Mouse (Mus musculus): ENCODE results near the gene Mmp11.
A peak's percentile ranks its signal among the peaks of the same experiment; 100 is the strongest.

Mmp11 gene

GRCm38 (mm10) chr10:75937851-75938643 is 1.8 kb upstream of the Mmp11 start:
- DNase-seq (ENCODE audit: low read depth, low spot score): peak; percentile 61

GRCm38 (mm10) chr10:75936909-75937667 is 792 bp upstream of the Mmp11 start:
- no peak for DNase-seq (ENCODE audit: low read depth, low spot score)

GRCm38 (mm10) chr10:75934991-75935390 is 1.3 kb downstream of the Mmp11 start:
- no peak for DNase-seq (ENCODE audit: low read depth, low spot score)

GRCm38 (mm10) chr10:75932891-75933290 is 3.4 kb downstream of the Mmp11 start, which contains the start of gene Chchd10:
Gene Chchd10 (plus strand): TSS chr10:75933130.
- no peak for DNase-seq (ENCODE audit: low read depth, low spot score)

- peak; percentile 58 for DNase-seq (ENCODE audit: low read depth, low spot score)
These were observed 4.1 kb downstream of the Mmp11 start for GRCm38 (mm10) chr10:75932081-75932678.

GRCm38 (mm10) chr10:75931311-75931710 is 5.0 kb downstream of the Mmp11 start:
- no peak for DNase-seq (ENCODE audit: low read depth, low spot score)

GRCm38 (mm10) chr10:75930304-75930703 is 6.0 kb downstream of the Mmp11 start:
- DNase-seq (ENCODE audit: low read depth, low spot score): peak; percentile 84

- DNase-seq (ENCODE audit: low read depth, low spot score): no peak
These were observed 9.9 kb downstream of the Mmp11 start for GRCm38 (mm10) chr10:75926396-75926795.

GRCm38 (mm10) chr10:75924324-75924723 is 12.0 kb downstream of the Mmp11 start:
- peak; percentile 47 for DNase-seq (ENCODE audit: low read depth, low spot score)

- peak; percentile 45 for DNase-seq (ENCODE audit: low read depth, low spot score)
These were observed 14.4 kb downstream of the Mmp11 start for GRCm38 (mm10) chr10:75921726-75922560.

- peak; percentile 94 for DNase-seq (ENCODE audit: low read depth, low spot score)
These were observed 15.1 kb downstream of the Mmp11 start, which contains the start of gene Smarcb1 for GRCm38 (mm10) chr10:75921026-75921725. Gene Smarcb1 (minus strand): TSS chr10:75921617.

GRCm38 (mm10) chr10:75919026-75919425 is 17.3 kb downstream of the Mmp11 start:
- no peak for DNase-seq (ENCODE audit: low read depth, low spot score)

GRCm38 (mm10) chr10:75916840-75917239 is 19.5 kb downstream of the Mmp11 start:
- peak; percentile 79 for DNase-seq (ENCODE audit: low read depth, low spot score)

GRCm38 (mm10) chr10:75915557-75915956 is 20.7 kb downstream of the Mmp11 start:
- DNase-seq (ENCODE audit: low read depth, low spot score): no peak

GRCm38 (mm10) chr10:75913013-75913589 is 23.2 kb downstream of the Mmp11 start:
- no peak for DNase-seq (ENCODE audit: low read depth, low spot score)

GRCm38 (mm10) chr10:75910698-75911097 is 25.6 kb downstream of the Mmp11 start:
- DNase-seq (ENCODE audit: low read depth, low spot score): no peak

- DNase-seq (ENCODE audit: low read depth, low spot score): no peak
These were observed 29.4 kb downstream of the Mmp11 start for GRCm38 (mm10) chr10:75906882-75907281.

- no peak for DNase-seq (ENCODE audit: low read depth, low spot score)
These were observed 31.9 kb downstream of the Mmp11 start for GRCm38 (mm10) chr10:75904391-75904790.

GRCm38 (mm10) chr10:75898846-75899245 is 37.5 kb downstream of the Mmp11 start:
- peak; percentile 98 for DNase-seq (ENCODE audit: low read depth, low spot score)

GRCm38 (mm10) chr10:75898039-75898564 is 38.2 kb downstream of the Mmp11 start:
- peak; percentile 43 for DNase-seq (ENCODE audit: low read depth, low spot score)

All from 3T3-L1 (cell line).